Mouse (Mus musculus) forebrain, embryonic 16.5 days (tissue): ENCODE measurements around the gene Syvn1. TPM values are rescaled to one million over a fixed set of nuclear protein-coding genes. Genes with fewer than 3 reads are reported as not detected.
A peak's percentile ranks its signal among the peaks of the same experiment; 100 is the strongest.

Experiments used
- ATAC-seq: fragments of 200-750 bp; cut with Nextera tagmentation; 2 replicates; pipeline ENCODE4 v1.8.0; 2017; ENCODE audit warnings: mild to moderate bottlenecking, moderate library complexity
- H3K27ac ChIP-seq: fragments of 300-500 bp; sonication (generic); 2 replicates; pipeline ENCODE4 v1.5.1; 2014; ENCODE audit warnings: low read length, control low read depth
- H3K27me3 ChIP-seq: fragments of 300-500 bp; sonication (generic); replicated peaks from 2 replicates; pipeline ENCODE4 v1.6.1; 2014; ENCODE audit warnings: low read length; ENCODE audit not compliant: control insufficient read depth, insufficient read depth
- H3K36me3 ChIP-seq: fragments of 300-500 bp; sonication (generic); 2 replicates; pipeline ENCODE4 v1.6.1; 2014; ENCODE audit not compliant: control insufficient read depth, insufficient read depth
- H3K4me1 ChIP-seq: fragments of 300-500 bp; sonication (generic); replicated peaks from 2 replicates; pipeline ENCODE4 v1.6.1; 2014; ENCODE audit warnings: low read length; ENCODE audit not compliant: control insufficient read depth, insufficient read depth
- H3K4me2 ChIP-seq: fragments of 300-500 bp; sonication (generic); 2 replicates; pipeline ENCODE4 v1.6.1; 2014; ENCODE audit warnings: mild to moderate bottlenecking, low read length, control low read depth
- H3K4me3 ChIP-seq: fragments of 300-500 bp; sonication (generic); replicated peaks from 2 replicates; pipeline ENCODE4 v1.5.1; 2014; ENCODE audit warnings: mild to moderate bottlenecking, low read length, control low read depth
- H3K9ac ChIP-seq: fragments of 300-500 bp; sonication (generic); replicated peaks from 2 replicates; pipeline ENCODE4 v1.6.1; 2014; ENCODE audit warnings: low read depth, low read length, control low read depth
- H3K9me3 ChIP-seq: fragments of 300-500 bp; sonication (generic); 2 replicates; pipeline ENCODE4 v1.6.1; 2016; ENCODE audit warnings: low read length; ENCODE audit not compliant: control insufficient read depth
- WGBS: fragments of 180-500 bp; shearing (Covaris S2); extraction: QIAGEN DNeasy Blood & Tissue Kit; methylation state at CpG from one replicate; pipeline ENCODE4 v1.1.7; 2014; 5-methylcytosine and 5-hydroxymethylcytosine counted together
- polyA plus RNA-seq: library from polyadenylated mRNA; unstranded; fragments of >200 nt; fragmentation: Nextera tagmentation; extraction: Ambion mirVana; gene quantifications from 2 replicates; pipeline ENCODE4 v1.2.1, GENCODE M21; 2015

Syvn1 gene
- polyA plus RNA-seq, result 22.6 and 30.3 TPM in 2 replicates

DNA sequence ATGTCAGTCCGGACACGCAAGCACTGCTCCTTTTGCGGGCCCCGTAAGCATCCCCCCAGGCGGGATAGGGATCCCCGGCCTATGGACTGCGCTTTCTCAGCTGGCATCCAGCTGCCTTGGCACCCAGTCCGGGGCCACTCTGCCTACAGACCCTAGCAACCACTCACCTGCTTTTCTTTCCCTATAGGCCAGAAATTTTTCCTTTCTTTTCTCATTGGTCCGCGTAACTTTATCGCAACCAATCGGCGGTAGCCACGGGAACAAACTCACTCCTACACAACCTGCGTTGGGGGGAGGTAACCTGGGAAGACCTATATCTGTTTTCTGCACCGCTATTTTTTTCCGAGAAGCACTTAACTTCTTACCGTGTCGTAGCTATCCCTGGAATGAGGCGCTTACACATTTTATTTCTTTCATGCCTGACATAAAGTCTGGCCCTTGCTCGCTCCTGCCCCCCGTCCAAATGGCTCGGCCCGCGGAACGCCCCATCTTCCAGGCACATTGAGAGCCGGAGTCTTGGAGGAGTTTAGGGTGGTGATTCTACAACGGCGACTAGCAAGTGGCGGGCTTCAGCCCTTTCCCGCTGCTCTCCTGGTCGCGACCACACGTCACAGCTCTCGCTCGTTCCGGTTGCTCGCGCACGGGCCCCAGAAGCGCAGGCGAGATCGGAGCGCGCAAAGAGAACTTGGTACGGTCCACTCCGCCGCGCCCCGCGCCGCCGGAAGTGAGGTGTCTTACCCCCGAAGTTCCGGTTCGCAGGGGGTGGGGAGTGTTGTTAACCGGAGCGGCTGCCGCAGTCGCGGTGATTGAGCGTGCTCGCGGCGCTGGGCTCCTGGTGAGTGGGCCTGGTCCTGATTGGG, at the start of gene Syvn1:
TSS of gene Syvn1 (plus strand) at position 283 of the 860 bp plus-strand sequence.
- H3K9ac ChIP-seq, result peak within 1 kb of the TSS; percentile 92
- ATAC-seq, result peak; percentile 95
- H3K27ac ChIP-seq, result peak within 1 kb of the TSS; percentile 100
- peaks cover 19% of the 10 kb centered on the region for H3K4me1 ChIP-seq
- peak within 1 kb of the TSS; percentile 80 for H3K4me3 ChIP-seq
- H3K36me3 ChIP-seq, result peaks cover 18% of the 10 kb centered on the region
- no peaks in the 10 kb centered on the region for H3K9me3 ChIP-seq
- no peaks in the 10 kb centered on the region for H3K27me3 ChIP-seq
- H3K4me2 ChIP-seq, result peak within 1 kb of the TSS; percentile 97
- WGBS, result under 1% methylated on average over 65 of the region's 65 CpGs

DNA sequence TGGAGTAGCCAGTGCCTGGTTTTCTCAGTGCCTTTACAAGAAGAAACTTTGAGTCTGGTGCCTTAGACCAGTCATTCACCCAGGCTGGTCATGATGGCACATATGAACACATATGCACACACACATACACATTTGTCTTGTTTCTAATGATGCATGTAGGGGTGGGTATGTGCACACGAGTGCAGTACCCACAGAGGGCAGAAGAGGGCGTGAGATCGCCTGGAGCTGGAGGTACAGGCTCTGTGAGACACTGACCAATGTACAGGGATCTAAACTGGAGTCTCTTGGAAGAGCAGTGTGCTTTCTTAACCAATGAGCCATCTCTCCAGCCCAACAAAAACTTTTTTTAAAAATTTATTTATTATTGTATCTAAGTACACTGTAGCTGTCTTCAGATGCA, 48.2 kb upstream of the Syvn1 start:
- Histone ChIP-seq H3K9me3 (no peaks in the 10 kb centered on the region), H3K27me3 (no peaks in the 10 kb centered on the region), H3K36me3 (no peaks in the 10 kb centered on the region), H3K9ac (no peak overlapping the region), H3K4me1 (no peaks in the 10 kb centered on the region), H3K27ac (no peak overlapping the region), H3K4me2 (no peak overlapping the region), H3K4me3 (no peak overlapping the region)
- WGBS, result 89% methylated on average over 3 of the region's 3 CpGs
- ATAC-seq, result no peak

DNA sequence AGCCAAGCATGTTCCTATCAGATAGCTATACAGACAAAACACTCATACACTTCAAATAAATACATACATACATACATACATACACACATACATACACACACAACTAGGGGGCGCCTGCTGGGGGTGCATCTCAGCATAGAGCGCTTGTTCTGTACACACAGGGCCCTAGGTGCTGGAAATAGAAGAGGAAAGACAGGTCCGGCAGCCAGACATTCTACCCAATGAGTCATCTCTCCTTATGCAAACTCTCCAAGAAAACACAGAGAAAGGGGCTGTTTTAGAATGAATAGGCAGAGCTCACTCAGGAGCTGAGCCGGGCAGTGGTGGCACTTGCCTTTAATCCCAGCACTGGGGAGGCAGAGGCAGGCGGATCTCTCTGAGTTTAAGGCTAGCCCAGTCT, 46.4 kb upstream of the Syvn1 start:
- Histone ChIP-seq H3K27ac (no peak overlapping the region), H3K4me2 (no peak overlapping the region), H3K36me3 (no peaks in the 10 kb centered on the region), H3K27me3 (no peaks in the 10 kb centered on the region), H3K4me1 (no peaks in the 10 kb centered on the region), H3K4me3 (no peak overlapping the region), H3K9ac (no peak overlapping the region), H3K9me3 (no peaks in the 10 kb centered on the region)
- no peak for ATAC-seq
- 75% methylated on average over 5 of the region's 5 CpGs for WGBS

DNA sequence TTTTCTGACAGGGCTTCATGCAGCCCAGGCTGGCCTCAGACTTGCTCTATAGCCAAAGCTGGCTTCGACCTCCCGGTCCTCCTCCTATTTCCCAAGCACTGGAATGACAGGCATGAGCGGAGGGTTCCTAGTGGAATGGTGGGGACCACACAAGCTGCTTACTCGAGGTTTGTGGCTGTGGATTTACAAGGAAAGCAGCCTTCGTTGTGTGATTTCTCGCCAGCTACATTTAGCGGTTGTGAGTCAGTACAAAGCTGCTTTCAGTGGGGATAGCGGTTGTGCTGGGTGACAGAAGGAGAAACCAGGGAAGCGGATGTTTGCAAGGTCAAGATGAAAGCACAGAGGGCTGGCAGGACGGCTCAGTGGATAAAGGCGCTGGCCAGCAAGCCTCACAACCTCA, 40.8 kb upstream of the Syvn1 start:
- no peak for ATAC-seq
- Histone ChIP-seq H3K4me2 (no peak overlapping the region), H3K9me3 (no peaks in the 10 kb centered on the region), H3K27me3 (no peaks in the 10 kb centered on the region), H3K9ac (no peak overlapping the region), H3K4me3 (no peak overlapping the region), H3K4me1 (no peaks in the 10 kb centered on the region), H3K27ac (no peak overlapping the region), H3K36me3 (no peaks in the 10 kb centered on the region)
- WGBS, result 56% methylated on average over 11 of the region's 11 CpGs

DNA sequence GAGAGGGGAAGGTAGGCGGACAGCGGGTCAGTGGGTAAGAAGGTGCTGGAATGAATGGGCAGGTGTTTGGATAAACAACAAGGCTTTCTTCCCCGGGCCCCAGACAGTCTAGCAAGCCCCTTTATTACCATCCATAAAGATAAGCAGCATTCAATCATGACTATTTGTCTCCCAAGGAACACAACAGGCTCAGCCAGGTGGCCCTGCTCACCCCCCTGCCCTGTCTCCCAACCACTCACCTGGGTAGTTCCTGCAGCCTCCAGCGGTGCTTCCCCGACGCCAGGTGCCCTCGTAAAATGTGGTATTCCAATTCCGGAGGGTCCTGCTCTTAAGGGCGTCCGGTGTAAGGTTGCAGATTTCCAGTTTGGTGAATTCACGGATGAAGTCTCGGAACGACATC, 39.4 kb upstream of the Syvn1 start:
- H3K9me3 ChIP-seq, result no peaks in the 10 kb centered on the region
- no peak for ATAC-seq
- no peak overlapping the region for H3K9ac ChIP-seq
- WGBS, result 89% methylated on average over 13 of the region's 13 CpGs
- no peaks in the 10 kb centered on the region for H3K4me1 ChIP-seq
- no peak overlapping the region for H3K4me2 ChIP-seq
- no peak overlapping the region for H3K27ac ChIP-seq
- H3K4me3 ChIP-seq, result no peak overlapping the region
- no peaks in the 10 kb centered on the region for H3K27me3 ChIP-seq
- H3K36me3 ChIP-seq, result no peaks in the 10 kb centered on the region

DNA sequence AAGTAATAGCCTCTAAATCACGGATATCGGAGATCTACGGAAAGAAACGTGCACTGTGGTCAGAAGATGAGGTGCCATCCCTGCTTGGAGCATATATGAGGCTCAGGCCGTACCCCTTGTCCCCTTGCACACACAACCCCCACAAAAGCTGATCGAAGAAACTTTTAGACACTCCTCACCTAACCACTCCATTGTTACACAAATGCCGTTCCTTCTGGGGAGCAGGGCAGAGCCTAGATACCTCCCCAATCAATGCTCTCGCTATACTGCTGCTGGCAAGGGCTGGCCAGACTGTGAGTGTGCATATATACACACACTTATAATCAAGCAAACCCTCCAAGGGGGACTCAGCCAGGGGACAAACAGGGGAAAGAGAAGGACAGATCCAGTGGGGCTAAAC, 37.2 kb upstream of the Syvn1 start:
- WGBS, result 68% methylated on average over 8 of the region's 8 CpGs
- H3K9me3 ChIP-seq, result no peaks in the 10 kb centered on the region
- H3K4me2 ChIP-seq, result no peak overlapping the region
- ATAC-seq, result no peak
- no peak overlapping the region for H3K4me3 ChIP-seq
- no peaks in the 10 kb centered on the region for H3K4me1 ChIP-seq
- H3K9ac ChIP-seq, result no peak overlapping the region
- no peak overlapping the region for H3K27ac ChIP-seq
- no peaks in the 10 kb centered on the region for H3K27me3 ChIP-seq
- H3K36me3 ChIP-seq, result no peaks in the 10 kb centered on the region

DNA sequence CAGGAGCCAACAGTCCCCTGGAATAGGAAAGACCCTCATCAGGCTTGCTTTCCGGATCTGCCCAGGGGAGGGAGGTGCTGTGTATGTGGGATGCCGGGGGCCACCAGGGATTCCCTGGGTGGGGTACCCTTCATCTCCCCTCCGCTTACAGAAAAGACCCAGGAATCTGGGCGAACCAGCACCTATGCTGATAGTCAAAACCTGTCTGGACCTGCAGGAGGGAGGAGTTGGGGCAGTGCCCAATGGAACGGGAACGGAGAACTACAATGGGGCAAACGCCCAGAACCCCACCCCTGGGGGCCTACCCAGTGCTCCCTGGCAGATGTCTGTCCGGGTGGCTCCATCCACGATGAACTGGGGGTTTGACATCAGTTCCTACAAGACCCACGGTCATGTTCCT, 32.7 kb upstream of the Syvn1 start:
- H3K4me3 ChIP-seq, result no peak overlapping the region
- peaks cover 12% of the 10 kb centered on the region for H3K4me1 ChIP-seq
- no peaks in the 10 kb centered on the region for H3K9me3 ChIP-seq
- H3K27me3 ChIP-seq, result peaks cover 10% of the 10 kb centered on the region
- no peak overlapping the region for H3K4me2 ChIP-seq
- ATAC-seq, result no peak
- no peak overlapping the region for H3K27ac ChIP-seq
- WGBS, result 90% methylated on average over 10 of the region's 10 CpGs
- H3K36me3 ChIP-seq, result no peaks in the 10 kb centered on the region
- H3K9ac ChIP-seq, result no peak overlapping the region

DNA sequence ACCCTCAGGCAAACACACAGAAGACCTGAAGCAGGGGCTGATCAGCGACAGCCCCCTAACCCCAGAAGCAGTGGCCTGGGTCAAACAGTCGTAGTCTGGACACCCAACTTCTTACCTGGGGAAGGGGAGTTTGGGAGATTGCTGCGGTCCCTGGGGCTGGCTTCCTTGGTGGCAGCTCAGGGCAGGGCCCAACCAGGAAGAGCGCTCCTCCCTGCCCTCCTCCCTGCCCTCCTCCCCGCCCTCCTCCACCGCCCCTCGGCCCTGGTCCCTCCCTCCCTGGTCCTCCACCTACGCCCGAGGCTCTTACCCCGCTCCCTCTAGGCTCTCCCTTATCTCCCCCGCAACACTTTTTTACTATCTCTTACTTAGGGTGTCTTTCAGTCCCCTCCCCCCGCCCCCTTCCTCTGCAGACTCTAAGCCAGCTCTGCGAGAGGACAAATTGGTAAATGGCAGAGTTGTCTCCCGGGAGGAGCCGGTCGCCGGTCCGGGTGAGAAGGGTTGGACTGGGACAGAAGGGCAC, 31.3 kb upstream of the Syvn1 start:
- peak; percentile 45; the same call in 1 of the 2 replicates for ATAC-seq
- H3K4me2 ChIP-seq, result peak overlapping the region; percentile 77
- peaks cover 12% of the 10 kb centered on the region for H3K4me1 ChIP-seq
- H3K27ac ChIP-seq, result no peak overlapping the region
- no peaks in the 10 kb centered on the region for H3K36me3 ChIP-seq
- H3K27me3 ChIP-seq, result peaks cover 10% of the 10 kb centered on the region
- WGBS, result under 1% methylated on average over 18 of the region's 18 CpGs
- no peaks in the 10 kb centered on the region for H3K9me3 ChIP-seq
- peak overlapping the region; percentile 57 for H3K9ac ChIP-seq
- H3K4me3 ChIP-seq, result peak overlapping the region; percentile 48

DNA sequence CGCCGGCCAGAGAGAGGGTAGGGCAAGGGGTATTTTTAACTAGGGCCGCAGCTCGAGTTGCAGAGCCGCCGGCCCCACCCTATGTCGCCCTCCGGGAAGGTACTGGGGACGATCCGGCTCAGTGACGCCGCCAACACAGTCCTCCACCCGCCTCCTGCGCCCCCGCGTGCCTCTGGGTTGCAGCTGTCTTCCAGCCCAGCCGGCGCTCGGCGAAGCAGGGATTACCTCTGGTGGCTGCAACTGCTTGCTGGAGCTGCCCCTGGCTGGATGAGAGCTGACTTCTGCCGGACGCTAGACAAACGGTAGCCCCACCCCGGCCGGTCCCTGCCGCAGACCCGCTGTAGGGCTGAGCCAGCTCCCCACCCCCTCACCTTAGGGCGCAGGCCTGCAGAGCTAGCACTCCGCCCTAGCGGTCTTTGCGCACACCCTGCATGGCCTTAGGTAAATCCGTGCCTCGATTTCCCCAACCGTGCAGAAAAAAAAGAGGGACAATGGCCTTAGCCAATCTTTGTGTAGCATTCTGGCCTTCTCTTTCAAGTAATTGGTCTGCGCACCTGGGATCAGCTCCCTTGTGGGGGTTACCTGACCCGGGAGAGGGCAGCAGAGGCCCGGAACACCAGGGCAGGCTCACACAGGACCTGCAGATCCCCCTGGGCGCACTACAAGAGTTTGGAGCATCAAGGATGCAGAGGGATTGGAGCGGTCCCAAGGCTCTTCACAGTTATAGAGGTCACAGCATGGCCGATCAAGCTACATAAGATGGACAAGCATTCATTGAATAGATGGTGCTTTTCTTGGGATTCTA, 30.7 kb upstream of the Syvn1 start, which contains the start of gene Capn1:
TSS of gene Capn1 (minus strand) at position 387 of the 805 bp plus-strand sequence.
- H3K27me3 ChIP-seq, result peaks cover 10% of the 10 kb centered on the region
- 2% methylated on average over 40 of the region's 40 CpGs for WGBS
- ATAC-seq, result peak; percentile 81

More for the DNA sequence above, 30.7 kb upstream of the Syvn1 start, which contains the start of gene Capn1:
- Histone ChIP-seq H3K27ac (no peak within 1 kb of the TSS), H3K9me3 (no peaks in the 10 kb centered on the region), H3K4me3 (peak within 1 kb of the TSS; percentile 48), H3K4me2 (peak within 1 kb of the TSS; percentile 77), H3K9ac (peak within 1 kb of the TSS; percentile 57), H3K36me3 (no peaks in the 10 kb centered on the region), H3K4me1 (peaks cover 12% of the 10 kb centered on the region)
